Mouse (Mus musculus) limb, embryonic 12.5 days (tissue): Measurements from ENCODE around the gene Ccdc57. TPM values are rescaled to one million over a fixed set of nuclear protein-coding genes. Genes with fewer than 3 reads are reported as not detected.

ENCODE experiments used
- ATAC-seq: fragments of 200-750 bp; cut with Nextera tagmentation; 2 replicates; pipeline ENCODE4 v1.8.0; 2017; ENCODE audit warnings: low read depth, moderate TSS enrichment; ENCODE audit not compliant: insufficient number of reproducible peaks, insufficient read depth, low FRiP score, low TSS enrichment
- H3K27ac ChIP-seq: fragments of 300-500 bp; sonication (generic); 2 replicates; pipeline ENCODE4 v1.5.1; 2016; ENCODE audit warnings: mild to moderate bottlenecking, moderate library complexity
- H3K27me3 ChIP-seq: fragments of 300-500 bp; sonication (generic); 2 replicates; pipeline ENCODE4 v1.6.1; 2016; ENCODE audit warnings: mild to moderate bottlenecking, moderate library complexity
- H3K36me3 ChIP-seq: fragments of 300-500 bp; sonication (generic); 2 replicates; pipeline ENCODE4 v1.6.1; 2016; ENCODE audit warnings: mild to moderate bottlenecking, moderate library complexity
- H3K4me1 ChIP-seq: fragments of 300-500 bp; sonication (generic); replicated peaks from 2 replicates; pipeline ENCODE4 v1.6.1; 2016
- H3K4me2 ChIP-seq: fragments of 300-500 bp; sonication (generic); 2 replicates; pipeline ENCODE4 v1.6.1; 2016; ENCODE audit warnings: mild to moderate bottlenecking, moderate library complexity
- H3K4me3 ChIP-seq: fragments of 300-500 bp; sonication (generic); replicated peaks from 2 replicates; pipeline ENCODE4 v1.5.1; 2016; ENCODE audit warnings: mild to moderate bottlenecking
- H3K9ac ChIP-seq: fragments of 300-500 bp; sonication (generic); replicated peaks from 2 replicates; pipeline ENCODE4 v1.6.1; 2016; ENCODE audit warnings: mild to moderate bottlenecking, moderate library complexity
- H3K9me3 ChIP-seq: fragments of 300-500 bp; sonication (generic); 2 replicates; pipeline ENCODE4 v1.6.1; 2016; ENCODE audit warnings: mild to moderate bottlenecking, moderate library complexity
- WGBS: fragments of 180-500 bp; shearing (Covaris S2); methylation state at CpG from one replicate; pipeline ENCODE4 v1.1.7; 2016; 5-methylcytosine and 5-hydroxymethylcytosine counted together
- polyA plus RNA-seq: library from polyadenylated mRNA; unstranded; fragments of >200 nt; fragmentation: Nextera tagmentation; extraction: Ambion mirVana; gene quantifications from 2 replicates; pipeline ENCODE4 v1.2.1, GENCODE M21; 2016

Ccdc57 gene
- polyA plus RNA-seq, 1 experiment from 2014 or later, result 7.2 TPM

DNA sequence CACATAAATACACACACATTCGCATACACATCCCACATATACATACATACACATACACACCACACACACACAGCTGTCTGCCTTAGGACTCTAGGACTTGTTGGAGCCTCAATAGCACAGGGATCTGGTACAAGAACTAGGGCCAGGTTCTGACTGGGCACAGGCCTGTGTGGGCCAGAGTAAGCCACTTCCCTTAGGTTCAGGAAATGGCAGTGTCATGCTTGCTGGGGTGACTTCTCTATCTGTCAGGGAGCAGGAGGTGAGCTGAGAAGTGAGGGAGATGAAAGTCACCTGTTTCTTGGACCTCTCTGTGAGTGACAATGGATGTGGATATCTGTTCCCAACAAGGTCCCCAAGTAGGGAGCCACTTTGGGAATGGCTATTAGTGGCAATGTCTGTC is 5.3 kb upstream of the Ccdc57 start:
- 100% methylated on average over 1 of the region's 1 CpGs for WGBS
- no peaks in the 10 kb centered on the region for H3K4me1 ChIP-seq
- no peaks in the 10 kb centered on the region for H3K36me3 ChIP-seq
- ATAC-seq, result no peak
- H3K9me3 ChIP-seq, result no peaks in the 10 kb centered on the region
- H3K4me3 ChIP-seq, result no peak overlapping the region
- H3K4me2 ChIP-seq, result no peak overlapping the region
- no peak overlapping the region for H3K9ac ChIP-seq
- peaks cover 6% of the 10 kb centered on the region; the same call in 1 of the 2 replicates for H3K27me3 ChIP-seq
- no peak overlapping the region for H3K27ac ChIP-seq

DNA sequence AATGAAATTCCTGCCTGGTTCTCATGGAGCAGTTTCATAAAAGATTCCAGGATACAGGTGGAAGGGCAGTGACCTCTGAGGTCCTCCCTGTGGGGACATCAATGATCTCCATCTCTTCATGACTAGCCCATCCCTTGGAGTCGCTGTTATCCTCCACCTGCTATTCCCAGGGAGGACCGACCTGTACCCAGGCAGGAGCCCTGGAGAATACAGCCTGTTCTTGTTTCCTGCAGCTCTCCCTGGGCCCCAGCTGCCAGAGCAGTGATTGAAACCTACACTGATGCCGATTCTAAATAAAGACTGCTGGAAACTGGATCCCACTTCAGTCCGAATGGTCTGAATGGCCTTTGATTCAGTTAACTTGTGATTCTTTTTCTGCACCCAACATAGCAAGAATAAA is 1.2 kb downstream of the Ccdc57 start:
- Histone ChIP-seq H3K9ac (no peak overlapping the region), H3K27ac (no peak overlapping the region), H3K9me3 (no peaks in the 10 kb centered on the region), H3K36me3 (peaks cover under 1% of the 10 kb centered on the region; the same call in 1 of the 2 replicates), H3K4me3 (no peak overlapping the region), H3K4me2 (no peak overlapping the region), H3K27me3 (0 out of 2 replicates have a peak, but pooled peaks cover 2% of the 10 kb centered on the region), H3K4me1 (no peaks in the 10 kb centered on the region)
- WGBS, result 91% methylated on average over 4 of the region's 4 CpGs
- ATAC-seq, result no peak

DNA sequence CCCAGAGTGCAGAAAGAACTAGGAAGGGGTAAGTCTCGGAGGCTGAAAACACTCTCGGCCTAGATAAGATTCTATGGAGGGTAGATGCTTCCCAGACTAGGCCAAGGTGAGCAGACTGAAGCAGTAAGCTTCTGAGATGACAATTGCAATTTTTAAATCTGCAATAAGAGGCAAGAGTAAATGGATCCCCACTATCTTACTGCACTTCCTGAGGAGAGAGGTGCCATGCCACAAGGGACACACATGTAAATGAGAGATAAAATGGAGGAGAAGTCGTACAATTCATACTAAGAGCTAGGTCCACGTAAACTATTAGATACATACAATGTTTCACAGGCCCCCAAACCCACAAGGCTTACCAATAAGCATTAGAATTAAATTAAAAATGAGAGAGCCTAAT is 4.2 kb downstream of the Ccdc57 start:
- Histone ChIP-seq H3K27me3 (no peaks in the 10 kb centered on the region), H3K9me3 (no peaks in the 10 kb centered on the region), H3K36me3 (peaks cover 22% of the 10 kb centered on the region), H3K4me3 (no peak overlapping the region), H3K4me1 (no peaks in the 10 kb centered on the region), H3K27ac (no peak overlapping the region), H3K4me2 (no peak overlapping the region), H3K9ac (no peak overlapping the region)
- 92% methylated on average over 4 of the region's 4 CpGs for WGBS
- ATAC-seq, result no peak

DNA sequence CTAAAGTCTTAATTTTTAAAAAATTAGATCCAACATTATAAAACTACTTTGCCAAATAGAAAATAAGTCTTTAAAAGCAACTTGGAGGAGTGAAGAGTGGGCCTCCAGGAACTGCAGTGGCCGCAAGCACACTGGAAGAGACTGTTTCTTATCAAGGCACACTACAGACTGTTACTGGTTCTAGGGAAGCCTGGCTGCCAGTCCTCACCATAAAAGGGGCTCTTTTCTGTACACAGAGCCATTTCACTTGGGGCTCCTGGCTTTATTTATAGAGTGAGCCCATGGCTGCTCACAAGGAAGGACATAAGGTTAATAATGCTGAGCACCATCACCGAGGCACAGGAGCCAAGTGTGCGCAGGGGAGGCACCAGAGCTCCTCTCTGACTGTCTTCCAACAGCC is 10.1 kb downstream of the Ccdc57 start:
- Histone ChIP-seq H3K4me2 (no peak overlapping the region), H3K9ac (no peak overlapping the region), H3K9me3 (no peaks in the 10 kb centered on the region), H3K27ac (no peak overlapping the region), H3K27me3 (no peaks in the 10 kb centered on the region), H3K4me3 (no peak overlapping the region), H3K4me1 (no peaks in the 10 kb centered on the region), H3K36me3 (peaks cover 73% of the 10 kb centered on the region)
- 91% methylated on average over 3 of the region's 3 CpGs for WGBS
- ATAC-seq, result no peak

DNA sequence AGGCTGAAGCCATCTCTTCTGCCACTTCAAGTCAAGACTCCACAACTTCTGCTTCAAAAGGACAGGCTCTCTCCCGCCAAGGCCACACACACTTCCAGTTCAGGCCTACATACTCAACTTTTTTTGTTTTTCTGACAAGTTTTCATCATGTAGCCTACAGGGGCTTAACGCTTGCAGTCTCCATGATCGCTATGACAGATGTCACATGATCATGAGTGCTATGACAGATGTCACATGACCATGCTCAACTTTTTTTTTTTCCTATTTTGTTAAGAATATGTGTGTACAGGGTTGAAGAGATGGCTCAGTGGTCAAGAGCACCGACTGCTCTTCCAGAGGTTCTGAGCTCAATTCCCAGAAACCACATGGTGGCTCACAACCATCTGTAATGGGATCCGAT is 14.9 kb downstream of the Ccdc57 start:
- no peak for ATAC-seq
- peaks cover 71% of the 10 kb centered on the region for H3K36me3 ChIP-seq
- no peak overlapping the region for H3K27ac ChIP-seq

DNA sequence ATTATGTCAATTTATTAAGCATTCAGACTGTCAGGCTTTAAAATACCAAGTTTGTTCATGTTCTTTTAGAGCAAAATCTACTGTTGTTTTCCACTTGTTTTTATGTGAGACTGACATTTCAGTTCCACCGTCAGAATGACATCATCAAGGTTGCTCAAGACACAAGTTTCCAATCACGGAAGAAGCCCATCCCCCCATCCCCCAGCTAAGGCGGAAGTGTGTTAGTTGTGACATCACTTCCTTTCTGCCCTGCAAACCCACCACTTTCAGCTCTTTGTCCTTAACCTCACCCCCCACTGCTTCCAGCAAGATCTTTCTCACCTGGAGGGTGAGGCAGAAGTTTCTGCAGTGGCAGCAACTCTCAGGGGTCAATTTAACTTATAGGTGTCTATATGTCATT is 16.2 kb downstream of the Ccdc57 start:
- no peak overlapping the region for H3K9ac ChIP-seq
- no peak overlapping the region for H3K27ac ChIP-seq
- no peak overlapping the region for H3K4me3 ChIP-seq
- H3K4me2 ChIP-seq, result no peak overlapping the region
- WGBS, result 74% methylated on average over 3 of the region's 3 CpGs
- no peak for ATAC-seq
- no peaks in the 10 kb centered on the region for H3K9me3 ChIP-seq
- H3K27me3 ChIP-seq, result no peaks in the 10 kb centered on the region
- H3K36me3 ChIP-seq, result peaks cover 63% of the 10 kb centered on the region
- H3K4me1 ChIP-seq, result no peaks in the 10 kb centered on the region

More for the DNA sequence above, 14.9 kb downstream of the Ccdc57 start:
- Histone ChIP-seq H3K27me3 (no peaks in the 10 kb centered on the region), H3K4me3 (no peak overlapping the region), H3K4me2 (no peak overlapping the region), H3K9me3 (no peaks in the 10 kb centered on the region), H3K4me1 (no peaks in the 10 kb centered on the region), H3K9ac (no peak overlapping the region)
- 94% methylated on average over 5 of the region's 5 CpGs for WGBS

DNA sequence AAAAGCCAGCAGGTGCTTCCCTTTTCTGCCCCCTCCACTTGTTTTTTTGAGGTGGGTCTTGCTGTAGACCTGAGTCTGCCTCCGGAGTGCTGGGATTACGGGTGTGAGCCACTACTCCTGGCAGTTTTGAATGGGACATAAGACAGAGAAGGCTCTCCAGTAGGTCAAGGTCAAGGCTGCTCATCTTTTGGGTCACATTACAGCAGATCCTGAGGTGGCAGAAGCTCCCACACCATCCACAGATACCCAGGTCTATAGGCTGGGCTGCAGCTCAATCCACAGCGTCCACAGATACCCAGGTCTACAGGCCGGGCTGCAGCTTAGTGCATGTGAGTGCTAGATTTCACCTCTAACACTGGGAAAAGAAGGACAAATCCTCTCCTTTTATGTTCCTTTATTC is 18.9 kb downstream of the Ccdc57 start:
- H3K4me1 ChIP-seq, result no peaks in the 10 kb centered on the region
- H3K36me3 ChIP-seq, result peaks cover 37% of the 10 kb centered on the region
- WGBS, result 99% methylated on average over 4 of the region's 4 CpGs
- H3K4me3 ChIP-seq, result no peak overlapping the region
- no peak overlapping the region for H3K9ac ChIP-seq
- no peak overlapping the region for H3K27ac ChIP-seq
- H3K9me3 ChIP-seq, result no peaks in the 10 kb centered on the region
- ATAC-seq, result no peak
- H3K27me3 ChIP-seq, result no peaks in the 10 kb centered on the region
- H3K4me2 ChIP-seq, result no peak overlapping the region

DNA sequence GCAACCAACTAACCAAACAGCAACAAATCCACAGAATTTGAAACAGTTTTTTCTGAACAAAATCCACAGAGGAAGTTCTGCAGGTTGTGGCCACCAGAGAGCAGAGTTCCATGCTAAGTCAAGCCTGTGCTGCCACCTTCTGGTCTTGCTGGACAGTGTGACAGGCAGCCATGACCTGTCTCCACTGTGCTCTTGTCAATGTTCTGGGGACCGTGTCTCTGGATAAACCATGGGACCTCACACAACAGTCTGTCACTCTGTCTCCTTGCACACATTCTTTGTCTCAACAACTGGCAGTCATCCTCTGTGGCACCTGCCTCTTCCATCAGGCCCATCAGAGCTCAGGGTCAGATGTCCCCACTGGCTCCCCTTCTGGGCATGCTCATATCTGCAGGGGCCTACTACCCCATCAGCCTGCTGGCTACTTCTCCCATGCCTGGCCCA is 27.2 kb downstream of the Ccdc57 start:
- ATAC-seq, result peak; percentile 71; the same call in 1 of the 2 replicates
- no peaks in the 10 kb centered on the region for H3K9me3 ChIP-seq
- H3K36me3 ChIP-seq, result peaks cover 26% of the 10 kb centered on the region
- 18% methylated on average over 1 of the region's 1 CpGs for WGBS
- no peak overlapping the region for H3K4me2 ChIP-seq
- no peaks in the 10 kb centered on the region for H3K27me3 ChIP-seq
- H3K4me3 ChIP-seq, result no peak overlapping the region
- no peak overlapping the region for H3K27ac ChIP-seq
- H3K4me1 ChIP-seq, result no peaks in the 10 kb centered on the region
- H3K9ac ChIP-seq, result no peak overlapping the region

DNA sequence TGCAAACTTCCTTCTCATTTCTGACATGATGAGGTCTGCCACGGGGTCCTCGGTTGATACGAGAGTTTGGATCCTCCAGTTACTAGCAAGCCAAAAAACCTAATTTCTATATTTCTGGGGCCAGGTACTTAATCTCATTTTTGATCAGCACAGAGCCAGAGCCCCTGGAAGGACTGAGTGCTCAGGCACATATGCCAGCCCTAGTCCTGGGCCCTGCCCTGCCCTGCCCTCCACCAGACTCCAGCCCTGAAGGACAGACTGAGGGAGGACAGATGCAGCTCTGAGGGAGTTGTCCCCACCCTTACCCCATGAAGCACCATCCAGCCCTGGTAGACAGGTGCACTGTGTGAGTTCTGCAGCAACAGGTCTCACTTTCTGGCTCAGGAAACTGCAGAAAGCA is 28.1 kb downstream of the Ccdc57 start:
- Histone ChIP-seq H3K4me2 (no peak overlapping the region), H3K36me3 (peaks cover 26% of the 10 kb centered on the region), H3K4me1 (no peaks in the 10 kb centered on the region), H3K9me3 (no peaks in the 10 kb centered on the region), H3K27me3 (no peaks in the 10 kb centered on the region), H3K4me3 (no peak overlapping the region), H3K9ac (no peak overlapping the region), H3K27ac (no peak overlapping the region)
- ATAC-seq, result no peak
- 93% methylated on average over 3 of the region's 3 CpGs for WGBS

DNA sequence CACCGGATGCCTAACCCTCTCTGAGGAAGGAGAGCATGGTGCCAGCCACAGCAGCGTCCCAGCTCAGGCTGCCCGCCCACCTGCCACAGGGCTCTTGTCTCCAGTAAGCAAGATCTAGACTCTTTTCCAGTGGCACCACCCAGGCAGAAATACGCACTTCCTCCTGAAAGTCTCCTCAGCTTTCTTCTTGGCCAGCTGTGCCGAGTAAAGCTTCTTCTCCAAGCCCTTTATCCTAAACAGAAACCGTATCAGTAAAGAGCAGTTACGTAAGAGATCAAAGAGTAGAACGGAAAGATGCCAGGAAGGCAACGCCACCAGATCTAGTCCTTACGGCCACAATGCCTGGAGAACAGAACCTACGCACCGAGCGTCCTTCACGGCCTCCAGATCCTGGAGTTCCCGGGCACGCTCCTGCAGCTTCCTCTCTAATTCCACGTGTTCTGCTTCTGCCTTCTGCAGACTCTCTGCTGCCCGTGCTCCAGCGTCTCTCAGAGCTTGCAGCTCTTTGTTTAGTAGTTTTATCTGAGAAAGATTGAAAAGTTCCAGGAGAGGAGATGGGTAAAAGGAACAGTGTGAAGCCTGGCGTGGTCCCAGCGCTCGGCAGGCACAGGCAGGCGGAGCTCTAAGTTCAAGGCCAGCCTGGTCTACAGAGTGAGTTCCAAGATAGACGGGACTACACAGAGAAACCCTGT is 29.4 kb downstream of the Ccdc57 start:
- no peak overlapping the region for H3K27ac ChIP-seq
- ATAC-seq, result no peak
- WGBS, result 79% methylated on average over 24 of the region's 24 CpGs
- no peaks in the 10 kb centered on the region for H3K27me3 ChIP-seq
- no peak overlapping the region for H3K4me2 ChIP-seq
- H3K4me1 ChIP-seq, result no peaks in the 10 kb centered on the region
- no peak overlapping the region for H3K4me3 ChIP-seq
- no peak overlapping the region for H3K9ac ChIP-seq
- peaks cover 26% of the 10 kb centered on the region for H3K36me3 ChIP-seq
- H3K9me3 ChIP-seq, result no peaks in the 10 kb centered on the region

DNA sequence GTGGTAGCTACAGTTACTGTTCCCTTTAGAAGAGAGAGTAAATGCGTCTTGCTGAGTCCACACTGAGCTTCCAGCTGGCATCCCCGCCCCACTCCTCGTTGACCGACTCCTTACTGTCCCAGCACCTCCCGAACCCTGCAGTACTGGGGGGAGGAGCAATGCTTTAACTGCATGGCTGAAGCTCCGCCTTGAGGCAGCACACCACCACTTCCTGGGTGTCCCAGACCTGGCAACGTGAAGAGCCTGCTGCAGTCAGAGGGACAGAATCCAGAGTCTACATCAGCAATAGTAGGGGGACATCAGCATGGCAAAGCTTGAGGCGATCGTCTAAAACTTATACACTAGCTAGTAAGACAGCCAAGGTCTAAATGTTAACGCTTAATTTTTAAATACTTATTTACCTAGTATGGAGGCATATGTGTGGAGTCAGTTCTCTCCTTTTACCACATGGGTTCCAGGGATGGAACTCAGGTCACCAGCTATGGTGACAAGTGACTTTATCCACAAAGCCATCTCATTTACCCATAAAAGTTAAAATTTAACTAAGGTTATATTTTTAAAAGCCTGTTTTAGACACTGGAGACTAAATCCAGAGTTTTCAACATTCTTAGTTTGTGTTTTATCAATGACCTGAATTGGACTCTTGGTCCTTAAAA is 30.1 kb downstream of the Ccdc57 start:
- Histone ChIP-seq H3K27me3 (no peaks in the 10 kb centered on the region), H3K9ac (no peak overlapping the region), H3K4me1 (no peaks in the 10 kb centered on the region), H3K4me3 (no peak overlapping the region), H3K4me2 (no peak overlapping the region), H3K9me3 (no peaks in the 10 kb centered on the region), H3K36me3 (peaks cover 26% of the 10 kb centered on the region), H3K27ac (no peak overlapping the region)
- 48% methylated on average over 10 of the region's 10 CpGs for WGBS
- no peak for ATAC-seq
